Mouse (Mus musculus): Measurements from ENCODE around the gene Tpm1.

- TF ChIP-seq GATA1 (IDR thresholded peaks at IDR 0.05; ENCODE audit: low read length) (no peak), TAL1 (IDR thresholded peaks at IDR 0.05; ENCODE audit: low read length) (no peak)
These were observed at the start of gene Tpm1 for GRCm38 (mm10) chr9:67049086-67049824.
